Mouse (Mus musculus): ENCODE results near the gene Wdr25.

DNA sequence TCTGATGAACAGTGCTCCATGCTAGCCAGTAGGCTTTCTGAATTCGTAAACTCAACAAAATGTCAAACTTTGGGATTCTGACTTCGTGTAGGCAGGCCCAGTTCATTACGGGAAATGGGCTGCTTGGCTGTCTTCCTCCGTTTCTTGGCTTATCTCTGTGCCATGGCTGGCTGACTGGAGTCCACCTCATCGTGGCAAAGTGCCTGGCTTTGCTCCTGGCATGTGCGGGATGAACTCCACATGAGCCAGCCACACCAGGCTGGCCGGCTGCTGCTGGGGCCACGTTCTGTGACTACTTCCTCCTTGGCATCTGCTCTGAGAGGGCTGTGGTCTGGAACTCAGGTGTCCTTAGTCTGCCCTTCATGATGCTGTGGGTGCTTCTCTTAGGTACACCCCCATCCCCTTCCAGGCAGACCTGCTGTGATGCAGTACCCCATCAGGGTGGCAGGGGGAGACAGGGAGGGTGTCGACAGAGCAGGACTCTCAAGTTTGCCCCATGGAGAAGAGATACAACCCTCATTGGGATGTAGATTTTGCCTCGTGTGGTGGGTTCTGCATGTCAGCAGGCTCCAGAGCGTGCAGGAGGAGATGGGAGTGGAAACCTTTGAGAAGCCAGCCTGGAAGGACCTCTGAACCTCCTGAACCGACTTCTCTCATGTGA lies 102.7 kb downstream of the Wdr25 start:
- TF ChIP-seq ZC3H11A (IDR thresholded peaks at IDR 0.05; ENCODE audit: borderline replicate concordance, low read depth, low read length): no peak
- no peak for TF ChIP-seq CHD2 (IDR thresholded peaks at IDR 0.05; ENCODE audit: low read depth, low read length)
- TF ChIP-seq HCFC1 (IDR thresholded peaks at IDR 0.05; ENCODE audit: borderline replicate concordance, insufficient read depth, low read length): no peak
- no peak for TF ChIP-seq ZNF384 (IDR thresholded peaks at IDR 0.05; ENCODE audit: low read depth, low read length)
- no peak for TF ChIP-seq MAFK (IDR thresholded peaks at IDR 0.05; ENCODE audit: insufficient read depth, low read depth, low read length)
